Mouse (Mus musculus): ENCODE data around the gene Dennd2a.

The Dennd2a gene

GRCm38 (mm10) chr6:39515739-39516131, 41.9 kb downstream of the Dennd2a start:
- no peak for DNase-seq (ENCODE audit: low spot score)

DNA sequence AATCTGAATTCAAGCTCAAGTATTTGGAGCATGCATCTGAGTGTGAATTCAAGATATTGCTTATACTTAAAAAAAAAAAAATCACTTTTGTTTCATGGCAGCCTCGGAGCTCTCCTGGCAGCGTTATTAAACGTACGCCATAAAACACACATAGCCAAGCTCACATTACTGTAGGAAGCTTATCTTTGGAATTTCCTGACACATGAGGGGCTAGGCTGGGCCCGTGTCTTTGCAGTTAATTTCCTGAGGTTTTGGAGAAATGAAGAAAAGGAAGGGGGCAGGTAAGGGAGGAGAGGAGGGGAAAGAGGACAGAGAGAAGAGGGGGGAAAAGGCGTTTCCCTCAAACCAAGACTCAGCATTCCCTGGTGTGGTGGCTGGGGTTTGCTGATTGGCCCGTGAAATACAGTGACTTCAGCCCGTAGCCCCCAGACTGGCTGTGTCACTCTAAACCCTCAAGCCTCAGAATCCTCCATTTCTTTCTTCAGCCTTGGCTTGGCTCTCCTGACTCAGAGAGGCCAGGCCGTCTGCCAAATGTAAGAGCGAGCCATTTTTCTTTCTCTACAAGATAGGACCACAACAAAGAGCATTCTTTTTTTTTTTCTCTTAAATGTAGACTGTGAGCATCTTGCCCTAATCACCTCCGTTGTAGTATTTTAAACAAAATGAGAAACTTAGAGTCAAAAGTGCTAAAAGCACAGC, 42.5 kb downstream of the Dennd2a start:
- no peak for DNase-seq (ENCODE audit: low spot score)

GRCm38 (mm10) chr6:39503476-39503875, 54.2 kb downstream of the Dennd2a start:
- DNase-seq (ENCODE audit: low spot score): no peak

GRCm38 (mm10) chr6:39497165-39497564, 60.5 kb downstream of the Dennd2a start:
- DNase-seq (ENCODE audit: low spot score): no peak

DNA sequence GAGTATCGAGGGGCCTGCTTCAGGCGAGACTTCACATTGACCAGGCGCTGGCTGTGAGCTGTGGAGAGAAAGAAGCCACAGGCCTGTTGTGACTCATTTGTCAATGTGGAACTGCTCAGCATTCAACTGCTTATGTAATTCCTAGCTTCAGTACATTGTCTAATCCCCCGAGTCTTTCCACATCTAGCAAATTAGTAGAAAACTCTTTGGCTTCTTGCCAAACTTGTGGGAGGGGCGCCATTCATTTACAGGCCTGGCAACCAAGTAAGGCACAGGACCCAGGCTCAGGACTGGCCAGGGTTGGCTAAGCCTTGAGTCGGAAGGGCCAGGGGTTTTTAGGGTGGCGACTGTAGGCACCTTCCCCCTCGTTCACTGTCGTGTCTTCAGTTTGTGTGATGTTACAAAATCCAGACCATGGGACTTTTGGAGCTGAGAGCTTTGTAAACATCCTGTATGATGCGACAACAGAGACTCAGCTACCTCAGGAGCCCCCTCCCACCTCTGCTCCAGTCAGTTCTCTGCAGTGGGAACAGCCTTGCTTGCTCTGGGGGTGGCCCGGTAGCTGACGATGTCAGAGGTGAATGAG, 64.4 kb downstream of the Dennd2a start:
- peak; percentile 57 for DNase-seq (ENCODE audit: low spot score)

DNA sequence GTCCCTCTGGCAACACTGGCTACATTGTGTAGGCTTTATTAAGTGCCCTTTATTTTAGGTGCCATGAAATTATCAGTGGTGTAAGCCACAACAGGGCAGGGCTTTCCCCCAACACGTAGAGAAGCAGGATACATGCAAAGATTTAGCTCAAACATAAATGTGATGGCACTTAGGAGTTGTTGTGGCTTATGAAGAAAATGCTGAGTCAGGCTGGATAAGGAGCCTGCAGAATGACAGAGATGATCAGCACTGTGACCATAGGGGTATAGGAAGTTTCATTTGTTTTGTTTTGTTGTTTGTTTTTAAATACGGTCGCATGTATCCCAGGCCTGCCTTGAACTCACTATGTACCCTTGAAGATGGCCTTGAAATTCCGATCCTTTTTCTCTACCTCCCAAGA, 65.5 kb downstream of the Dennd2a start:
- DNase-seq (ENCODE audit: low spot score): no peak

DNA sequence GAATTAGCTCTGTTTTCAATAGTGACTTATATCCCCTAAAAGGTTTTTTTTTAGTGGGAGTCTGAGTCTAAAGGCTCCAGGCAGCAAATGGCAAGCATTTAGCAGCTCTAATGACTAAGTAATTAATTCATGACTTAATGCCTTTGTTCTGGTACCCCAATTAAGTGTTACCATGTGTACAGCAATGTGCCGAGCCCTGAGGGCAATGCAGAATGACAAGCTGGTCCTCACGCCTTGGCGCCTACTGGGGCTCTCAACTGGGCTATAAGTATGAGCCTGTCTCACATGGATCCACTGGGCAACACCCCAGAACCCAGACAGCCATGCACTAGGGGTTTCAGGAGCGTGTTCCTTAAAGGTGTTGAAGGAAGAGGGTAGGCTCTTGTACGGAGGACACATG, 66.5 kb downstream of the Dennd2a start:
- no peak for DNase-seq (ENCODE audit: low spot score)

GRCm38 (mm10) chr6:39488292-39488691, 69.4 kb downstream of the Dennd2a start:
- DNase-seq (ENCODE audit: low spot score): no peak

DNA sequence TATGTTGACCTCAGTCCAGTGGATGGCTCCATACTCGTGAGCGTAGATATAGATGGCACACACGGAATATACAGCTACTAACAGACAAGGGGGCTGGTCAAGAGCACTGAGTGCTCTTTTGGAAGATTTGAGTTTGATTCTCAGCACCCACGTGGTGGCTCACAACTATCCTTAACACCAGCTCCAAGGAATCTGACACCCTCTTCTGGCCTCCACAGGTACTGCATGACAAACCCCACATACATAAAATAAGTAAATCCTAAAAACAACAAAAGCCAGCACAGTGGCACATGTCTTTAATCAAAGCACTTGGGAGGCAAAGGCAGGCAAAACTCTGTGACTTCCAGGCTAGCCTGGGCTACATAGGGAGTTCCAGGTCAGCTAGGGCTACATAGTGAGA, 74.0 kb downstream of the Dennd2a start:
- no peak for DNase-seq (ENCODE audit: low spot score)

- no peak for DNase-seq (ENCODE audit: low spot score)
Observed at GRCm38 (mm10) chr6:39478509-39479150, 79.0 kb downstream of the Dennd2a start.

DNA sequence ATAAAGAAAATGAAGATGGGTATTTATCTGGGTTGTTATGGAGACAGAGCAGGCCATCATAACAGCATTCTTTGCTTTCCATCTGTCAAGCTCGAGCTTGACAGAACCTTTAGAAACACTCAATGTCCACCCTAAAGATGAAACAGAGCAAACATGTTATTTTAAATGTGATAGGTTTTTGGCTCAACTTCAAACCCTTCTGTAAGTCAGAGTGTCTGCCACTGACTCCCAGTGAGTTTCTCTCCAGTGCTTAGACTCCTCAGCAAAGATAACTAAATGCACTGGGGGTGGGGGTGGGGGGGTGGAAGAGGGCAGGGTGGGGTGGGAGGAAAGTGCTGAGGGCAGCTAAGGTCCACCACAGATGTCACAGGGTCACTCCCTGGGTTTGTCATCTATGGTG, 81.0 kb downstream of the Dennd2a start:
- peak; percentile 29 for DNase-seq (ENCODE audit: low spot score)

- DNase-seq (ENCODE audit: low spot score): peak; percentile 17
Observed at GRCm38 (mm10) chr6:39474424-39474823, 83.2 kb downstream of the Dennd2a start.

DNA sequence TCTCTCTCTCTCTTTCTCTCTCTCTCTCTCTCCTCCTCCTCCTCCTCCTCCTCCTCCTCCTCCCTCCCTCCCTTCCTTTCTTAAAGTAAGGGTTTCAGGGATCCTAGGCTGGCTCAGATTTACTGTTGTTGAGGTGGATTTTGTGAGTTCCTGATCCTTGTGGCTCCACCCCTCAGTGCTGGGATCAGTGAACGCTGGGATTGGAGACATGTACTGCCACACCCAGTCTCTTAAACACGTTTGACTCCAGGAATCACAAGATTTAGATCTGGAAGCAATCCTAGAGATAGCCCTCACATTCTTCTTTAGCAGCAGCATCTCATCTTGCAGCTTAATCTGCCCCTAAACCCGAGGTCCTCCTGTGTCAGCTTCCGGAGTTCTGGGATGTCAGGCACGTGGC, 84.8 kb downstream of the Dennd2a start:
- DNase-seq (ENCODE audit: low spot score): no peak

DNA sequence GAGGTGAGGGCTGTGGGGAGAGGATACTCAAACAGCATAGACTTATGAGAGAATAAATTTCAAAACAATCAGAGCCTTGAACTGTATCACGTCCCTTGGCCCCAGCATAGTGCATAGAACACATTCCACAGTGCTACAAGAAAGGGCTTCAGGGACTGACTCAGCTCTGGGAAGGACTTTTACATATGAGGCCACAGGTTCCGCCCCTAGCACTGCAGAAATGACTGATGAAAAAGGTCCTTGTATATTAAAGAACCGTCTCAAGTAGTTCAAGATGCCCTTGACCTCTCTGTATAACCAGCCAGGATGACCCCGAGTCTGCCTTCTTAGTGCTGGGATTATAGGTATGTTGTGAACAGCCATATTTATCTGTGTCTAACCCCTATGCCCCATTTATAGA, 85.4 kb downstream of the Dennd2a start:
- DNase-seq (ENCODE audit: low spot score): no peak

DNA sequence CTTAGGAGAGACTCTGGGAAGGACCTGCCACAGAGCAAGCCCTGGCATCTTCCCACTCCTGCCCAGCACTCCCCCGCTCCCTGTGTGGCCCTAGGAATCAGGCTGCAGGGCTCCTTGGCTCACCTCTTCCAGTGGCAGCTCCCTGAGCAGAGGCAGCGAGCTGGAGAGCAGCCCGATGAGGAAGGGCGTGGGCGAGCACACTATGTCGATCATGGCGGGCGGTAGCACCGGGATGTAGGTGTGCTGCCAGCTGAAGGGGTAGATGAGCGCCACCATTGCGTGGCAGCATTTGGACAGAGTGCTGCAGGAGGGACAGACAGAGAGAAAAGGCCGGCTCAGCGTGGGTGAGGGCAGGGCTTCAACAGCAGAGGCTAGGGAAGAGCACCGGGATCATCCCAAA, 87.6 kb downstream of the Dennd2a start:
- DNase-seq (ENCODE audit: low spot score): no peak

- DNase-seq (ENCODE audit: low spot score): no peak
Observed at GRCm38 (mm10) chr6:39469427-39469826, 88.2 kb downstream of the Dennd2a start.

- DNase-seq (ENCODE audit: low spot score): peak; percentile 77
Observed at GRCm38 (mm10) chr6:39462621-39463538, 94.8 kb downstream of the Dennd2a start.

DNA sequence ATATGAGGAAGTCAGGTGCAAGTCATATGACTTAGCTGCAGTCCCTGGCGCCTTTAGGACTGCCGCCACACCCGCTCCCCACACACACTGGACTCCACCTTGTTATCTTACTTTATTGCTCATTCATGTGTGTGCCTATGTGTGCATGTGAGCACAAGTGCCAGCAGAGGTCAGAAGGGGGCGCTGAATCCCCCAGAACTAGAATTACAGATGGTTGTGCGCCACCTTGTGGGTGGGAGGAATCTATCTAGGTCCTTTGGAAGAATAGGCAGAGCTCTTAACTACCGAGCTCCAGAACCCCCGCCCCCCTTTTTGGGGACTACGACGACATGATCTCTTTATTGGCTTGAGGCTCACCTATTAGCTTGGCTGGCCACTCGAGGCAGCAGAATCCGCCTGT, 97.6 kb downstream of the Dennd2a start:
- no peak for DNase-seq (ENCODE audit: low spot score)

DNA sequence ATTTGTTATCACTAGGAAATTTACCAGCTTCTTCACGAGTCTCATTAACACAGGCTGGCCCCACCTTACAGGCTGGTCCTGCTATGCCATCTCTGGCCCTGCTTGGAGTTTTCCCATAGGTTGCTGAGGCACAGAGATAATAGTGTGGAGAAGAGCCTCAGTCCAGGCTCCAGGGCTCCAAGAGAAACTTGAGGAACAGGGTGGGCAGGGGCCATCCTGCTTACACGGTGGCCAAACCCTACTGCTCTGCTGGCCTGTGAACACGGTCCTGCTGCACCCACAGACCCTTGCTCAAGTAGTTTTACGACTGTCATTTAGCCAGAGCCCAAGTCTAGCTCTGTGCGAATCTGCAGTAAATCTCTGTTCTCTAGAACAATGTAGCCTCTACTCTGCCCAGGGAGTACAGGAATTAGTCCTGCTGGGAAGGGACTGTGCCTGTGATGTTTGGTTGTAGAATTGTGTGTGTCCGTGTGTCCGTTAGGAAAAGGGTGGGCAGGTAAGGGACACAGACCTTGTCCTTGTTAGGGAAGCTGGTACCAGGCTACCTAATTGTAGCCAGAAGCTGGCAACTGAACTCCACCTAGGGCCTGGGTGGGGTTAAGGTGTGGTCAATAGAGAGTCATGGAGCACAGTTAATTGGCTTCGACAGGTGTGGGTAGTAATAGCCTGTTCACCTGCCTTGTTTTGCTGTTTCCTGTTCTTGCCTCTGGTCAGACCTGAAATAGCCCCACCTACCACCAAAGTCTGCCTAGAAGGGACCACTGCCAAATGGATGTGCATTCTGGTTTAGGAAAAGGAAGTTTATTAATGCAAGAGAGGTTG, 102.1 kb downstream of the Dennd2a start:
- no peak for DNase-seq (ENCODE audit: low spot score)

DNA sequence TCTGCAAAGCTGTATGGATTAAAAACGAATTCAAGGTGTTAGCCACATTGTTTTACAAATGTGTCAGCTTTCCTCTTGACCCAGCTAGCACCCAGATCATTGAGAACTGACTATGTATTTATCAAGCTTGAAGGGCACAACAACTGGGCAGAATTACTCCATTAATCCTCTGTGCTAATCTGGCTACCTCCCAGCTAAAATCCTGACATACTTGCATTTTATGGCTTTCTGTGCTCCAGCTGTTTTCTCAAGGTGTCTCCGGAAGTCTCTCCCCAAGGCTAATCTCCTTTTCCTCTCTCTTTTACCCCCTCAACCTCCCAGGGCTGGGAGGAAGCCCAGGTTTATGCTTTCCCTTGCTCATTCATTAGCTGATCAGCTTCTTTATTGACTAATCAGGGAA, 103.1 kb downstream of the Dennd2a start:
- no peak for DNase-seq (ENCODE audit: low spot score)

GRCm38 (mm10) chr6:39453564-39453963, 104.1 kb downstream of the Dennd2a start:
- DNase-seq (ENCODE audit: low spot score): no peak

DNA sequence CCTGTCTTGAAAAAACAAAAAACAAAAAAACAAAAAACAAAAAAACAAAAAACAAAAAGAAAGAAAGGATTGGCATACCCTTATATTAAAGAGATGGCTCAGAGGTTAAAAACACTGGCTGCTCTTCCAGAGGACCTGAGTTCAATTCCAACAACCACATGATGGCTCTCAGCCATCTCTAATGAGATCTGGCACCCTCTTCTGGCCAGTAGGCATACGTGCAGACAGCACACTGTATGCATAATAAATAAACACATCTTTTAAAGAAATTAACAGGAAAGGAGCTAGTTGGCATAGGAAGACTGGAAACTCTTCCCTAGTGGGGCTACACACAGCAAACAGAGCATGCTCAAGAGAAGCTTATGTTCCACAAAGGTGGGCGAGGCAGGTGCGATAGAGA, 106.6 kb downstream of the Dennd2a start:
- no peak for DNase-seq (ENCODE audit: low spot score)
